Mouse (Mus musculus): Measurements from ENCODE around the gene Il1f9. TPM values are rescaled to one million over a fixed set of nuclear protein-coding genes. Genes with fewer than 3 reads are reported as not detected.
"Not testable (repeated sequence)": the region's sequence is repeated elsewhere in the genome, so short reads cannot be mapped to it uniquely, and the experiment has no call there.

The Il1f9 gene
- not detected in 2 replicates for polyA plus RNA-seq (2014; fragmentation: Nextera tagmentation; extraction: Ambion mirVana)

GRCm38 (mm10) chr2:24186176-24186575 is at the start of gene Il1f9:
TSS of gene Il1f9 (plus strand) at chr2:24186476.
- no peaks in the 10 kb centered on the region for H3K9me3 ChIP-seq (ENCODE audit: control insufficient read depth, low read length)
- WGBS: 91% methylated on average over 1 of the region's 1 CpGs
- DNase-seq (ENCODE audit: low spot score) (no peak), ATAC-seq (replicated peaks; ENCODE audit: low FRiP score, low TSS enrichment, low read depth) (no peak)
- no peaks in the 10 kb centered on the region for H3K4me1 ChIP-seq (replicated peaks; ENCODE audit: control insufficient read depth, insufficient read depth, low read length)
- H3K27me3 ChIP-seq (replicated peaks; ENCODE audit: control insufficient read depth, insufficient read depth, low read length): no peaks in the 10 kb centered on the region
- H3K36me3 ChIP-seq (ENCODE audit: control insufficient read depth, insufficient read depth, low read length): no peaks in the 10 kb centered on the region
- H3K4me2 ChIP-seq (ENCODE audit: low read length): no peak within 1 kb of the TSS
- H3K27ac ChIP-seq (ENCODE audit: low read depth): no peak within 1 kb of the TSS
- no peak within 1 kb of the TSS for H3K4me3 ChIP-seq (ENCODE audit: low read depth, low read length)
- no peak within 1 kb of the TSS for H3K9ac ChIP-seq (ENCODE audit: low read length)

- Histone ChIP-seq H3K27me3 (replicated peaks; ENCODE audit: control insufficient read depth, insufficient read depth, low read length) (no peaks in the 10 kb centered on the region), H3K4me3 (ENCODE audit: low read depth, low read length) (no peak within 1 kb of the TSS), H3K4me1 (replicated peaks; ENCODE audit: control insufficient read depth, insufficient read depth, low read length) (no peaks in the 10 kb centered on the region), H3K9ac (ENCODE audit: low read length) (no peak within 1 kb of the TSS), H3K9me3 (ENCODE audit: control insufficient read depth, low read length) (no peaks in the 10 kb centered on the region), H3K36me3 (ENCODE audit: control insufficient read depth, insufficient read depth, low read length) (no peaks in the 10 kb centered on the region), H3K4me2 (ENCODE audit: low read length) (no peak within 1 kb of the TSS), H3K27ac (ENCODE audit: low read depth) (no peak within 1 kb of the TSS)
- no peak for DNase-seq (ENCODE audit: low spot score)
- ATAC-seq (replicated peaks; ENCODE audit: low FRiP score, low TSS enrichment, low read depth): no peak
- 88% methylated on average over 2 of the region's 2 CpGs for WGBS
Observed at GRCm38 (mm10) chr2:24152861-24153260, 33.4 kb upstream of the Il1f9 start, which contains the start of gene Il1f8. TSS of gene Il1f8 (plus strand) at chr2:24153161.

GRCm38 (mm10) chr2:24181683-24182331 is 4.5 kb upstream of the Il1f9 start:
- H3K4me2 ChIP-seq (ENCODE audit: low read length): peak overlapping the region; percentile 32
- not testable (repeated sequence) for H3K27ac ChIP-seq (ENCODE audit: low read depth); ATAC-seq (replicated peaks; ENCODE audit: low FRiP score, low TSS enrichment, low read depth); H3K9ac ChIP-seq (ENCODE audit: low read length); H3K4me1 ChIP-seq (replicated peaks; ENCODE audit: control insufficient read depth, insufficient read depth, low read length); H3K9me3 ChIP-seq (ENCODE audit: control insufficient read depth, low read length); H3K27me3 ChIP-seq (replicated peaks; ENCODE audit: control insufficient read depth, insufficient read depth, low read length); H3K4me3 ChIP-seq (ENCODE audit: low read depth, low read length); H3K36me3 ChIP-seq (ENCODE audit: control insufficient read depth, insufficient read depth, low read length)
- peak; percentile 54 for DNase-seq (ENCODE audit: low spot score)
- WGBS: 13% methylated on average over 14 of the region's 14 CpGs

GRCm38 (mm10) chr2:24182423-24183147 is 3.7 kb upstream of the Il1f9 start:
- not testable (repeated sequence) for H3K4me1 ChIP-seq (replicated peaks; ENCODE audit: control insufficient read depth, insufficient read depth, low read length); DNase-seq (ENCODE audit: low spot score); H3K27me3 ChIP-seq (replicated peaks; ENCODE audit: control insufficient read depth, insufficient read depth, low read length); H3K4me3 ChIP-seq (ENCODE audit: low read depth, low read length); H3K36me3 ChIP-seq (ENCODE audit: control insufficient read depth, insufficient read depth, low read length); ATAC-seq (replicated peaks; ENCODE audit: low FRiP score, low TSS enrichment, low read depth); H3K9ac ChIP-seq (ENCODE audit: low read length); H3K9me3 ChIP-seq (ENCODE audit: control insufficient read depth, low read length); H3K27ac ChIP-seq (ENCODE audit: low read depth)
- 62% methylated on average over 13 of the region's 13 CpGs for WGBS
- H3K4me2 ChIP-seq (ENCODE audit: low read length): peak overlapping the region; percentile 32

- not testable (repeated sequence) for H3K4me3 ChIP-seq (ENCODE audit: low read depth, low read length); H3K4me1 ChIP-seq (replicated peaks; ENCODE audit: control insufficient read depth, insufficient read depth, low read length); H3K27ac ChIP-seq (ENCODE audit: low read depth); H3K9me3 ChIP-seq (ENCODE audit: control insufficient read depth, low read length); H3K36me3 ChIP-seq (ENCODE audit: control insufficient read depth, insufficient read depth, low read length); DNase-seq (ENCODE audit: low spot score); H3K4me2 ChIP-seq (ENCODE audit: low read length); ATAC-seq (replicated peaks; ENCODE audit: low FRiP score, low TSS enrichment, low read depth); H3K27me3 ChIP-seq (replicated peaks; ENCODE audit: control insufficient read depth, insufficient read depth, low read length); H3K9ac ChIP-seq (ENCODE audit: low read length)
Observed at GRCm38 (mm10) chr2:24184092-24184491, 2.2 kb upstream of the Il1f9 start.

- H3K4me1 ChIP-seq (replicated peaks; ENCODE audit: control insufficient read depth, insufficient read depth, low read length): no peaks in the 10 kb centered on the region
- no peak overlapping the region for H3K9ac ChIP-seq (ENCODE audit: low read length)
- H3K4me3 ChIP-seq (ENCODE audit: low read depth, low read length): no peak overlapping the region
- H3K9me3 ChIP-seq (ENCODE audit: control insufficient read depth, low read length): no peaks in the 10 kb centered on the region
- no peak overlapping the region for H3K4me2 ChIP-seq (ENCODE audit: low read length)
- no peaks in the 10 kb centered on the region for H3K27me3 ChIP-seq (replicated peaks; ENCODE audit: control insufficient read depth, insufficient read depth, low read length)
- H3K27ac ChIP-seq (ENCODE audit: low read depth): no peak overlapping the region
- WGBS: 68% methylated on average over 6 of the region's 6 CpGs
- DNase-seq (ENCODE audit: low spot score): no peak
- no peak for ATAC-seq (replicated peaks; ENCODE audit: low FRiP score, low TSS enrichment, low read depth)
- H3K36me3 ChIP-seq (ENCODE audit: control insufficient read depth, insufficient read depth, low read length): no peaks in the 10 kb centered on the region
Observed at GRCm38 (mm10) chr2:24187585-24187984, 1.3 kb downstream of the Il1f9 start.

GRCm38 (mm10) chr2:24188189-24188588 is 1.9 kb downstream of the Il1f9 start:
- Histone ChIP-seq H3K9me3 (ENCODE audit: control insufficient read depth, low read length) (no peaks in the 10 kb centered on the region), H3K4me2 (ENCODE audit: low read length) (no peak overlapping the region), H3K4me1 (replicated peaks; ENCODE audit: control insufficient read depth, insufficient read depth, low read length) (no peaks in the 10 kb centered on the region), H3K9ac (ENCODE audit: low read length) (no peak overlapping the region), H3K36me3 (ENCODE audit: control insufficient read depth, insufficient read depth, low read length) (no peaks in the 10 kb centered on the region), H3K4me3 (ENCODE audit: low read depth, low read length) (no peak overlapping the region), H3K27ac (ENCODE audit: low read depth) (no peak overlapping the region), H3K27me3 (replicated peaks; ENCODE audit: control insufficient read depth, insufficient read depth, low read length) (no peaks in the 10 kb centered on the region)
- 44% methylated on average over 1 of the region's 1 CpGs for WGBS
- DNase-seq (ENCODE audit: low spot score): no peak
- no peak for ATAC-seq (replicated peaks; ENCODE audit: low FRiP score, low TSS enrichment, low read depth)

GRCm38 (mm10) chr2:24215118-24215517 is 28.8 kb downstream of the Il1f9 start, which contains the start of gene Il1f6:
TSS of gene Il1f6 (plus strand) at chr2:24215418.
- WGBS: 85% methylated on average over 2 of the region's 2 CpGs
- H3K36me3 ChIP-seq (ENCODE audit: control insufficient read depth, insufficient read depth, low read length): no peaks in the 10 kb centered on the region
- ATAC-seq (replicated peaks; ENCODE audit: low FRiP score, low TSS enrichment, low read depth): no peak
- no peaks in the 10 kb centered on the region for H3K27me3 ChIP-seq (replicated peaks; ENCODE audit: control insufficient read depth, insufficient read depth, low read length)
- H3K4me2 ChIP-seq (ENCODE audit: low read length): no peak within 1 kb of the TSS
- no peak for DNase-seq (ENCODE audit: low spot score)
- no peak within 1 kb of the TSS for H3K27ac ChIP-seq (ENCODE audit: low read depth)
- no peaks in the 10 kb centered on the region for H3K4me1 ChIP-seq (replicated peaks; ENCODE audit: control insufficient read depth, insufficient read depth, low read length)
- H3K9me3 ChIP-seq (ENCODE audit: control insufficient read depth, low read length): no peaks in the 10 kb centered on the region
- no peak within 1 kb of the TSS for H3K4me3 ChIP-seq (ENCODE audit: low read depth, low read length)
- no peak within 1 kb of the TSS for H3K9ac ChIP-seq (ENCODE audit: low read length)

- 70% methylated on average over 2 of the region's 2 CpGs for WGBS
- H3K4me3 ChIP-seq (ENCODE audit: low read depth, low read length): no peak overlapping the region
Observed at GRCm38 (mm10) chr2:24227191-24227590, 40.9 kb downstream of the Il1f9 start.

More at GRCm38 (mm10) chr2:24227191-24227590, 40.9 kb downstream of the Il1f9 start:
- no peak for ATAC-seq (replicated peaks; ENCODE audit: low FRiP score, low TSS enrichment, low read depth)
- no peak for DNase-seq (ENCODE audit: low spot score)
- H3K36me3 ChIP-seq (ENCODE audit: control insufficient read depth, insufficient read depth, low read length): no peaks in the 10 kb centered on the region
- H3K4me1 ChIP-seq (replicated peaks; ENCODE audit: control insufficient read depth, insufficient read depth, low read length): no peaks in the 10 kb centered on the region
- no peak overlapping the region for H3K9ac ChIP-seq (ENCODE audit: low read length)
- no peak overlapping the region for H3K4me2 ChIP-seq (ENCODE audit: low read length)
- H3K9me3 ChIP-seq (ENCODE audit: control insufficient read depth, low read length): no peaks in the 10 kb centered on the region
- H3K27ac ChIP-seq (ENCODE audit: low read depth): no peak overlapping the region
- H3K27me3 ChIP-seq (replicated peaks; ENCODE audit: control insufficient read depth, insufficient read depth, low read length): no peaks in the 10 kb centered on the region

Data from intestine, embryonic 14.5 days (tissue).